Mouse (Mus musculus) gastrocnemius, postnatal 4 days (tissue): ENCODE results near the gene Btg1. TPM values are rescaled to one million over a fixed set of nuclear protein-coding genes. Genes with fewer than 3 reads are reported as not detected.

Experiments
- DNase-seq, 2 experiments: peaks; one replicate each; pipeline ENCODE4 v3.0.0; 2021 to 2022; ENCODE audit warnings: low spot score in 2 of 2, mixed read lengths in 2 of 2
- total RNA-seq, 2 experiments: library from RNA; stranded (reverse); gene quantifications; 2 replicates each; pipeline ENCODE4 v1.2.3; 2021

Btg1 gene
- total RNA-seq, 2 experiments from 2014 or later, result 65.8 to 67.8 TPM

DNA sequence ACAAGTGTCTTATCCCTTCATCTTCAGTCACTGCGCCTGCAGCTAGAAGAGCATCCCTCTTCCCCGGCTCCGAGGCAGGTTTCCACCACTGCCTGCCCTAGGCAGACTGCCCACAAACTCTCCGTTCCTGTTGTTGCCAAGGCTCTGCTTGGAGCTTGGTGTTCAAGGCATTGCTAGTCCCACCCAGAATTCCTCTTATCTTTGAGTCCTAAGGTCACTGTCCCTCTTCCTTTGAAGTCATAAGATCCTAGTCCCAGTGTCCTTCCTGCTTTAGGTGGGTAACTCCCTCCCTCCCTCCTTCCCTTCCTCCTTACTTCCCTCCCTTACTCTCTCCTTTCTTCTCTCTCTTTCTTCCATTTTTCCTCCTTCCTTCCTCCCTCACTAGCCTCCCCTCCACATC lies 46.2 kb downstream of the Btg1 start:
- no peak for DNase-seq

GRCm38 (mm10) chr10:96663739-96664430 lies 47.1 kb downstream of the Btg1 start:
- no peak for DNase-seq
